Mouse (Mus musculus): ENCODE data around the gene Gm10750. TPM values are rescaled to one million over a fixed set of nuclear protein-coding genes. Genes with fewer than 3 reads are reported as not detected.
"Not testable (repeated sequence)": the region's sequence is repeated elsewhere in the genome, so short reads cannot be mapped to it uniquely, and the experiment has no call there.

The Gm10750 gene
- polyA plus RNA-seq (2011; ENCODE audit: insufficient read depth, insufficient read length, low read depth, missing spikeins) = not detected in 2 replicates

DNA sequence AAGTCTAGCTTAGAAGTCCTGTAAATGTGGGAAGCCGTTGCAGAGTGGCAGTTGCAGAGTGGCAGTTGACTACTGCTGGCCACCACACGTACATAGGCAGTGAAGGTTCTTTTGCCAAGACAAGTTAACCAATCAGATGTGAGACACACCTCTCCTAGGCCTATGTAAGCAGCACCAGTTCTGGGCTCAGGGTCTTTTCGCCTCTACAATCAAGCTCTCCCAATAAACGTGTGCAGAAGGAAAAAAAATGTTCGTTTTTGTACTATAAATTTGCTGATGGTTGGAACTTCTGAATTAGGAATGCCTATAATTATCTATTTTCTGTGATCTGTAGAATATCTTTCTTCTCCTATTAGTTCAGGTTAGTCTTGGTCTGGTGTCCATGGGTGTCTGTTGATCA is at the start of gene Gm10750:
Gene Gm10750 (minus strand): TSS at position 101 of the 400 bp plus-strand sequence.
- H3K27ac ChIP-seq (ENCODE audit: insufficient read depth, low read length); H3K36me3 ChIP-seq (ENCODE audit: control insufficient read depth, insufficient read depth, low read length, poor library complexity, severe bottlenecking); H3K4me3 ChIP-seq (ENCODE audit: low read depth, low read length); H3K4me1 ChIP-seq (ENCODE audit: control insufficient read depth, insufficient read depth, low read length); H3K27me3 ChIP-seq (ENCODE audit: control insufficient read depth, insufficient read depth, low read length, poor library complexity, severe bottlenecking); H3K9me3 ChIP-seq (replicated peaks; ENCODE audit: control insufficient read depth, insufficient read depth, low read length, poor library complexity, severe bottlenecking); H3K9ac ChIP-seq (ENCODE audit: low read depth, poor library complexity, severe bottlenecking): not testable (repeated sequence)

DNA sequence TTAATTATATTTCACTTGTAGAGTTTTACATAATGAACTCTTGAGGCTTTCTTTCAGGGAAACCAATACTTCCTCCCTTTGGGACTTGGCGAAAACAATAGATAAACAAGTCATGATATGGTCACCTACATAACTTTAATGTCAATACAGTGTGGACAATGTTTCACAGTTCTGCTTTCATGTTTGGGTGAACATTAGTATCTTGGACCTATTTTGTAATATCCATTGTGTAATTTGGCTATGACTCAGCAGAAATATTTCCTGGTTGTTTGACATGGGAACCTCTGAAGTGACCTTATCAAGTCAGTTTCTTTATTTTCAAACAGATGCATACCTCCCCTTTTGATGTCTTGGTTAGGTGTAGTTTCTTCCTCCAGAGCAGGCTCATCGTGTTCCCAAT is 12.2 kb downstream of the Gm10750 start:
- no peaks in the 10 kb centered on the region for H3K4me1 ChIP-seq (ENCODE audit: control insufficient read depth, insufficient read depth, low read length)
- H3K36me3 ChIP-seq (ENCODE audit: control insufficient read depth, insufficient read depth, low read length, poor library complexity, severe bottlenecking) = no peaks in the 10 kb centered on the region
- H3K27ac ChIP-seq (ENCODE audit: insufficient read depth, low read length) = no peak overlapping the region
- no peak for TF ChIP-seq EP300 (IDR thresholded peaks at IDR 0.05; ENCODE audit: insufficient read depth, low read depth, low read length)
- no peak for TF ChIP-seq CTCF (IDR thresholded peaks at IDR 0.05; ENCODE audit: low read depth, low read length)
- TF ChIP-seq POLR2A (IDR thresholded peaks at IDR 0.05; ENCODE audit: insufficient read depth, low read length) = no peak
- no peak overlapping the region for H3K9ac ChIP-seq (ENCODE audit: low read depth, poor library complexity, severe bottlenecking)
- H3K27me3 ChIP-seq (ENCODE audit: control insufficient read depth, insufficient read depth, low read length, poor library complexity, severe bottlenecking) = no peaks in the 10 kb centered on the region
- H3K9me3 ChIP-seq (replicated peaks; ENCODE audit: control insufficient read depth, insufficient read depth, low read length, poor library complexity, severe bottlenecking) = no peaks in the 10 kb centered on the region
- no peak overlapping the region for H3K4me3 ChIP-seq (ENCODE audit: low read depth, low read length)

DNA sequence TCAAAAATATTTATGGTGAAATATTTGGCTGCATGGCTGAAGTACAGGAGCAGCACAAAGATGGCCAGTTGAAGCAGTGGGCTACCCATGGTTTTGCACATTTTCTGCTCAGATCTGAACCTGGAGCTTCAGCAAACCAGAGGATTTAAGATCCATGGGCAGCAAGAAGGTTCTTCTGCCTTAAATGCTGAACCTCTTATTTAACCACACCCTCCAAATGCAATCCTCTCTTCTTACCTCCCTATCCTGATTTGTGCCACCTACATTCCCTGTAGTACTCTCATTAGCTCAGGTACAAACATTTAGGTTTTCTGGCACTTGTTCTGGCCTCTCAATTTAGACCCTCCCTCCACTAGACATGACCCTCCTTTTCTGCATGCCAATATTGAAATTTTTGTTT is 13.9 kb downstream of the Gm10750 start, which contains the start of gene Gm1330:
Gene Gm1330 (minus strand): TSS at position 101 of the 400 bp plus-strand sequence.
- Histone ChIP-seq H3K9ac (ENCODE audit: low read depth, poor library complexity, severe bottlenecking) (no peak within 1 kb of the TSS), H3K27ac (ENCODE audit: insufficient read depth, low read length) (no peak within 1 kb of the TSS), H3K4me3 (ENCODE audit: low read depth, low read length) (no peak within 1 kb of the TSS), H3K27me3 (ENCODE audit: control insufficient read depth, insufficient read depth, low read length, poor library complexity, severe bottlenecking) (no peaks in the 10 kb centered on the region), H3K9me3 (replicated peaks; ENCODE audit: control insufficient read depth, insufficient read depth, low read length, poor library complexity, severe bottlenecking) (no peaks in the 10 kb centered on the region), H3K36me3 (ENCODE audit: control insufficient read depth, insufficient read depth, low read length, poor library complexity, severe bottlenecking) (no peaks in the 10 kb centered on the region), H3K4me1 (ENCODE audit: control insufficient read depth, insufficient read depth, low read length) (no peaks in the 10 kb centered on the region)
- TF ChIP-seq CTCF (IDR thresholded peaks at IDR 0.05; ENCODE audit: low read depth, low read length) (no peak), EP300 (IDR thresholded peaks at IDR 0.05; ENCODE audit: insufficient read depth, low read depth, low read length) (no peak), POLR2A (IDR thresholded peaks at IDR 0.05; ENCODE audit: insufficient read depth, low read length) (no peak)

DNA sequence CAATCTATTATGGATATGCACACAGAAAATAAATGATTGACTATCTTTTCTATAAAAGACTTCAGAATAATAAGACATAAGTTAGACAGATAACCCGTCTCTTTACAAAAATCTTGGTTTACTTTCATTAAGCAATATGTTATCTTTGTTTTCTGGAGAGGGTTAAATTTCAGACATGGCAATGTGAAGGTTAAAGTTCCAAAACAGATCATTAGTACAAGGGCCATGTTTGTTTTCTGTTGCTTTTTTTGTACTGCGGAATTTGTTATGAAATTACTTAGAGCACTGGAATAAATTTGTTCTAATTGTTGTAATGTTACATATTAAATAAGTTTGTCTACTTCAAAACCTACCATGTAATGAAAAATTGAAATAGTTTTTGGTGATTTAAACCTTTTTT is 21.9 kb downstream of the Gm10750 start:
- H3K4me3 ChIP-seq (ENCODE audit: low read depth, low read length) = no peak overlapping the region
- no peaks in the 10 kb centered on the region for H3K36me3 ChIP-seq (ENCODE audit: control insufficient read depth, insufficient read depth, low read length, poor library complexity, severe bottlenecking)
- no peaks in the 10 kb centered on the region for H3K4me1 ChIP-seq (ENCODE audit: control insufficient read depth, insufficient read depth, low read length)
- TF ChIP-seq EP300 (IDR thresholded peaks at IDR 0.05; ENCODE audit: insufficient read depth, low read depth, low read length) = no peak
- no peak for TF ChIP-seq CTCF (IDR thresholded peaks at IDR 0.05; ENCODE audit: low read depth, low read length)
- no peak for TF ChIP-seq POLR2A (IDR thresholded peaks at IDR 0.05; ENCODE audit: insufficient read depth, low read length)
- H3K9ac ChIP-seq (ENCODE audit: low read depth, poor library complexity, severe bottlenecking) = no peak overlapping the region
- H3K27me3 ChIP-seq (ENCODE audit: control insufficient read depth, insufficient read depth, low read length, poor library complexity, severe bottlenecking) = no peaks in the 10 kb centered on the region
- H3K27ac ChIP-seq (ENCODE audit: insufficient read depth, low read length) = no peak overlapping the region
- H3K9me3 ChIP-seq (replicated peaks; ENCODE audit: control insufficient read depth, insufficient read depth, low read length, poor library complexity, severe bottlenecking) = no peaks in the 10 kb centered on the region

Other genes with a start within 250 kb of the Gm10750 start
- not detected in 2 replicates for gene Cst11, start 245.7 kb downstream of the Gm10750 start, polyA plus RNA-seq (2011; ENCODE audit: insufficient read depth, insufficient read length, low read depth, missing spikeins)
- gene 8030411F24Rik, start 235.2 kb downstream of the Gm10750 start, polyA plus RNA-seq (2011; ENCODE audit: insufficient read depth, insufficient read length, low read depth, missing spikeins) = not detected in 2 replicates
- not detected in 2 replicates for gene Cst12, start 227.9 kb downstream of the Gm10750 start, polyA plus RNA-seq (2011; ENCODE audit: insufficient read depth, insufficient read length, low read depth, missing spikeins)
- gene Cst8, start 218.5 kb downstream of the Gm10750 start, polyA plus RNA-seq (2011; ENCODE audit: insufficient read depth, insufficient read length, low read depth, missing spikeins) = not detected in 2 replicates
- gene Cst13, start 197.2 kb downstream of the Gm10750 start, polyA plus RNA-seq (2011; ENCODE audit: insufficient read depth, insufficient read length, low read depth, missing spikeins) = not detected in 2 replicates
- not detected in 2 replicates for gene Cst9, start 182.1 kb downstream of the Gm10750 start, polyA plus RNA-seq (2011; ENCODE audit: insufficient read depth, insufficient read length, low read depth, missing spikeins)
- gene 9230104L09Rik, start 152.2 kb downstream of the Gm10750 start, polyA plus RNA-seq (2011; ENCODE audit: insufficient read depth, insufficient read length, low read depth, missing spikeins) = not detected in 2 replicates
- gene Cst3, start 141.5 kb downstream of the Gm10750 start, polyA plus RNA-seq (2011; ENCODE audit: insufficient read depth, insufficient read length, low read depth, missing spikeins) = 299 and 318 TPM in 2 replicates
- not detected in 2 replicates for gene Gm1330, start 14.0 kb downstream of the Gm10750 start, polyA plus RNA-seq (2011; ENCODE audit: insufficient read depth, insufficient read length, low read depth, missing spikeins)

Data from ES-Bruce4 (cell line).